22 mouse cellular contexts compared by ENCODE assay signal in the genomic region with DNA sequence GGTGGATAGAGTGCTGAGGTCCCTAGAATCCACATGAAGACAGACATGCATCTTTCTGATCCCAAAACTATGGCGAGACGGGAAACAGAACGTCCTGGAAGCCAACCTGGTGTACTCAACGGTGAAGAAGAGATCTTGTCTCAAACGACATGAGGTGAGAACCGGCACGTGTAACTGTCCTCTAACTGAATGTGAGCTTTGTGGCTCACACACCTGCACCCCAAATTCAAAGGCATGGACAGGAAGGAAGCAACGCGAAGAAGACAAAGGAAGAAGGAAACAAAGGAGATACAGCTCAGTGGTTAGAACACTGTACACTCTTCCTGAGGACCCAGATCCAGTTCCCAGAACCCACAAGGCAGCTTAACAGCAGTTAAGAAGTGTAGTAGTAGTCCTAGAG. TPM values are rescaled to one million over a fixed set of nuclear protein-coding genes. Genes with fewer than 3 reads are reported as not detected.
DNase-seq lines count a peak whose midpoint lies in the region; ATAC-seq and TF ChIP-seq lines count a peak whose summit lies in the region.
"Had no signal": no experiment of that assay in that cellular context is flagged by ENCODE, and none has a peak within 500 bp of the region (broad histone marks: within the 10 kb centered on the region; RNA-seq: fewer than 3 reads in every experiment).

No protein-coding gene starts in this region.

- peaks cover 2% of the 10 kb centered on the region; the same call in 1 of the 2 replicates for H3K27me3 ChIP-seq in heart, postnatal 0 days (ENCODE audit: control insufficient read depth, insufficient read depth, low read length)
- no peaks in the 10 kb centered on the region for H3K27me3 ChIP-seq in splenic B cell, adult 2 months (ENCODE audit: control insufficient read depth, insufficient read depth, low read length, poor library complexity, severe bottlenecking)
- H3K27me3 ChIP-seq: embryonic facial prominence, embryonic 15.5 days; Patski had no signal

- H3K4me3 ChIP-seq in heart, postnatal 0 days (ENCODE audit: low read depth, low read length): no peak overlapping the region
- H3K4me3 ChIP-seq: embryonic facial prominence, embryonic 15.5 days; left cerebral cortex, adult 2 months had no signal

- no peak for DNase-seq in heart, postnatal 0 days (ENCODE audit: low spot score)
- DNase-seq in heart, postnatal 14 days: no peak
- DNase-seq in splenic B cell, adult 2 months (ENCODE audit: low read depth, low spot score): peak; percentile 27
- peak; percentile 79 for DNase-seq in thymus, postnatal 25 days
- DNase-seq in embryo, embryonic 9.5 days (ENCODE audit: extremely low spot score): no peak
- DNase-seq: adrenal gland, postnatal 10 days; cerebellum, adult 11 months; cerebellum, postnatal 14 days; embryo, embryonic 11 days; gastrocnemius, postnatal 10 days; kidney, adult 2 months; kidney, postnatal 14 days; left cerebral cortex, postnatal 4 days; liver; lung, postnatal 14 days; retina, postnatal 1 day; right cerebral cortex, postnatal 4 days had no signal

- no peak for ATAC-seq in heart, postnatal 0 days (ENCODE audit: insufficient read depth, low read depth)
- ATAC-seq in CD4-positive, CD25-positive, alpha-beta regulatory T cell, adult 4 months: peak; percentile 60
- ATAC-seq in erythroblast, adult 5-6 weeks (replicated peaks; ENCODE audit: low FRiP score, poor library complexity, severe bottlenecking): no peak
- ATAC-seq: Patski had no signal

- H3K4me1 ChIP-seq in heart, postnatal 0 days (ENCODE audit: control insufficient read depth, insufficient read depth): peaks cover 6% of the 10 kb centered on the region
- H3K4me1 ChIP-seq: embryonic facial prominence, embryonic 15.5 days had no signal

- H3K27ac ChIP-seq in heart, postnatal 0 days (ENCODE audit: low read depth): peak overlapping the region; percentile 47; the same call in 1 of the 2 replicates
- H3K27ac ChIP-seq: embryonic facial prominence, embryonic 15.5 days; left cerebral cortex, adult 2 months had no signal

- 82% methylated on average over 9 of the region's 9 CpGs for WGBS in heart, postnatal 0 days

- no peak overlapping the region for H3K9ac ChIP-seq in heart, postnatal 0 days (replicated peaks; ENCODE audit: low read depth, low read length)
- H3K9ac ChIP-seq: embryonic facial prominence, embryonic 15.5 days had no signal

- TF ChIP-seq EP300 in heart, postnatal 0 days (IDR thresholded peaks at IDR 0.05; ENCODE audit: low read depth): no peak

- no peaks in the 10 kb centered on the region for H3K9me3 ChIP-seq in heart, postnatal 0 days (replicated peaks; ENCODE audit: control insufficient read depth, low read length)
- H3K9me3 ChIP-seq: embryonic facial prominence, embryonic 15.5 days had no signal

- no peaks in the 10 kb centered on the region for H3K36me3 ChIP-seq in heart, postnatal 0 days (replicated peaks; ENCODE audit: control insufficient read depth, insufficient read depth, low read length)
- no peaks in the 10 kb centered on the region for H3K36me3 ChIP-seq in splenic B cell, adult 2 months (ENCODE audit: control insufficient read depth, insufficient read depth, low read length, poor library complexity, severe bottlenecking)
- H3K36me3 ChIP-seq: embryonic facial prominence, embryonic 15.5 days had no signal

- intact Hi-C loops in heart, postnatal 14 days (cut with DNase I): no loop called here

- no peak; the same call in 1 of the 2 replicates for TF ChIP-seq CTCF in heart, postnatal 0 days (IDR thresholded peaks at IDR 0.05; ENCODE audit: low read depth)

- no peak overlapping the region for H3K4me2 ChIP-seq in heart, postnatal 0 days (ENCODE audit: low read depth, low read length)
- H3K4me2 ChIP-seq: embryonic facial prominence, embryonic 15.5 days had no signal

RNA-seq across cellular contexts. Expression of a gene that starts 17.5 kb away (rescaled TPM):
- 37.6 and 58.0 TPM in 2 replicates for total RNA-seq in heart, postnatal 0 days (2014; rRNA removed; ENCODE audit: low replicate concordance)
- 40.7 and 46.9 TPM in 2 replicates for polyA plus RNA-seq in heart, postnatal 0 days (2015; fragmentation: Nextera tagmentation; extraction: Ambion mirVana)
- total RNA-seq in heart, postnatal 14 days (2021): 10 to 100 TPM; 13.0 to 16.2 TPM
- 100 to 1,000 TPM in 1 of 2 experiments, 10 to 100 TPM in 1; 92.5 to 116 TPM for polyA plus RNA-seq in CD4-positive, CD25-positive, alpha-beta regulatory T cell, adult 4 months (2017; shearing (Covaris generic))
- 18.4 and 25.9 TPM in 2 replicates for total RNA-seq in erythroblast, adult 5-6 weeks (2015; ENCODE audit: low replicate concordance)
- total RNA-seq in erythroblast, adult 5-6 weeks (2017; ENCODE audit: low replicate concordance): 13.8 and 16.7 TPM in 2 replicates

RNA-seq across cellular contexts. Expression of a gene that starts 50.6 kb away (rescaled TPM):
- 169 and 261 TPM in 2 replicates for total RNA-seq in heart, postnatal 0 days (2014; rRNA removed; ENCODE audit: low replicate concordance)
- 404 and 412 TPM in 2 replicates for polyA plus RNA-seq in heart, postnatal 0 days (2015; fragmentation: Nextera tagmentation; extraction: Ambion mirVana)
- 100 to 1,000 TPM; 229 to 232 TPM for total RNA-seq in heart, postnatal 14 days (2021)
- polyA plus RNA-seq in CD4-positive, CD25-positive, alpha-beta regulatory T cell, adult 4 months (2017; shearing (Covaris generic)): 100 to 1,000 TPM; 197 to 249 TPM
- 430 and 441 TPM in 2 replicates for total RNA-seq in erythroblast, adult 5-6 weeks (2015; ENCODE audit: low replicate concordance)
- 422 and 539 TPM in 2 replicates for total RNA-seq in erythroblast, adult 5-6 weeks (2017; ENCODE audit: low replicate concordance)

RNA-seq across cellular contexts. Expression of a gene that starts 54.1 kb away (rescaled TPM):
- 2.3 and 5.6 TPM in 2 replicates for total RNA-seq in heart, postnatal 0 days (2014; rRNA removed; ENCODE audit: low replicate concordance)
- 13.1 and 16.3 TPM in 2 replicates for polyA plus RNA-seq in heart, postnatal 0 days (2015; fragmentation: Nextera tagmentation; extraction: Ambion mirVana)
- 1 to 10 TPM; 5.4 to 7.3 TPM for total RNA-seq in heart, postnatal 14 days (2021)
- 1 to 10 TPM; 2.7 to 5.3 TPM for polyA plus RNA-seq in CD4-positive, CD25-positive, alpha-beta regulatory T cell, adult 4 months (2017; shearing (Covaris generic))
- total RNA-seq in erythroblast, adult 5-6 weeks (2015; ENCODE audit: low replicate concordance): 1.7 TPM in 1 of 2 replicates, not detected in the other
- 0.98 TPM in 1 of 2 replicates, not detected in the other for total RNA-seq in erythroblast, adult 5-6 weeks (2017; ENCODE audit: low replicate concordance)

Comparison
In these comparisons a context has a peak if more than half of its experiments do, and no peak if none do; other contexts are left out.
1. DNase-seq: peak in splenic B cell, adult 2 months (single experiment) and thymus, postnatal 25 days (single experiment); none in heart, postnatal 0 days (single experiment), heart, postnatal 14 days (0 of 2) and embryo, embryonic 9.5 days (single experiment).